Mouse (Mus musculus) hindbrain, embryonic 16.5 days (tissue): ENCODE measurements around the gene Plod1. TPM values are rescaled to one million over a fixed set of nuclear protein-coding genes. Genes with fewer than 3 reads are reported as not detected.

Experiments
- ATAC-seq: fragments of 200-750 bp; cut with Nextera tagmentation; 2 replicates; pipeline ENCODE4 v1.8.0; 2017; ENCODE audit warnings: moderate TSS enrichment, moderate library complexity
- H3K27ac ChIP-seq: fragments of 300-500 bp; sonication (generic); 2 replicates; pipeline ENCODE4 v1.5.1; 2014; ENCODE audit warnings: low read depth, mild to moderate bottlenecking, control low read depth, low read length, moderate library complexity
- H3K27me3 ChIP-seq: fragments of 300-500 bp; sonication (generic); replicated peaks from 2 replicates; pipeline ENCODE4 v1.6.1; 2014; ENCODE audit warnings: low read length; ENCODE audit not compliant: control insufficient read depth, insufficient read depth
- H3K36me3 ChIP-seq: fragments of 300-500 bp; sonication (generic); 2 replicates; pipeline ENCODE4 v1.6.1; 2014; ENCODE audit warnings: mild to moderate bottlenecking, low read length, moderate library complexity, mixed read lengths; ENCODE audit not compliant: control insufficient read depth, insufficient read depth
- H3K4me1 ChIP-seq: fragments of 300-500 bp; sonication (generic); 2 replicates; pipeline ENCODE4 v1.6.1; 2014; ENCODE audit warnings: low read depth, low read length; ENCODE audit not compliant: control insufficient read depth, insufficient read depth
- H3K4me2 ChIP-seq: fragments of 300-500 bp; sonication (generic); 2 replicates; pipeline ENCODE4 v1.6.1; 2014; ENCODE audit warnings: mild to moderate bottlenecking, low read length, control low read depth, moderate library complexity
- H3K4me3 ChIP-seq: fragments of 300-500 bp; sonication (generic); 2 replicates; pipeline ENCODE4 v1.5.1; 2014; ENCODE audit warnings: mild to moderate bottlenecking, low read length, control low read depth, moderate library complexity
- H3K9ac ChIP-seq: fragments of 300-500 bp; sonication (generic); 2 replicates; pipeline ENCODE4 v1.6.1; 2014; ENCODE audit warnings: low read depth, mild to moderate bottlenecking, control low read depth, low read length, moderate library complexity
- H3K9me3 ChIP-seq: fragments of 300-500 bp; sonication (generic); 2 replicates; pipeline ENCODE4 v1.6.1; 2014; ENCODE audit warnings: mild to moderate bottlenecking, low read length, moderate library complexity; ENCODE audit not compliant: control insufficient read depth
- WGBS: fragments of 180-500 bp; shearing (Covaris S2); extraction: QIAGEN DNeasy Blood & Tissue Kit; methylation state at CpG from one replicate; pipeline ENCODE4 v1.1.7; 2014; 5-methylcytosine and 5-hydroxymethylcytosine counted together
- polyA plus RNA-seq: library from polyadenylated mRNA; unstranded; fragments of >200 nt; fragmentation: Nextera tagmentation; extraction: Ambion mirVana; gene quantifications from 2 replicates; pipeline ENCODE4 v1.2.1, GENCODE M21; 2015

Gene Plod1
- polyA plus RNA-seq, 1 experiment from 2014 or later, result 28.4 TPM

GRCm38 (mm10) chr4:147887277-147887676 is 49.3 kb downstream of the Plod1 start:
- Histone ChIP-seq H3K27me3 (no peaks in the 10 kb centered on the region), H3K27ac (no peak overlapping the region), H3K9me3 (no peaks in the 10 kb centered on the region), H3K4me1 (no peaks in the 10 kb centered on the region), H3K4me2 (no peak overlapping the region), H3K9ac (no peak overlapping the region), H3K36me3 (peaks cover 67% of the 10 kb centered on the region), H3K4me3 (no peak overlapping the region)
- ATAC-seq, result no peak
- WGBS, result 92% methylated on average over 7 of the region's 7 CpGs

DNA sequence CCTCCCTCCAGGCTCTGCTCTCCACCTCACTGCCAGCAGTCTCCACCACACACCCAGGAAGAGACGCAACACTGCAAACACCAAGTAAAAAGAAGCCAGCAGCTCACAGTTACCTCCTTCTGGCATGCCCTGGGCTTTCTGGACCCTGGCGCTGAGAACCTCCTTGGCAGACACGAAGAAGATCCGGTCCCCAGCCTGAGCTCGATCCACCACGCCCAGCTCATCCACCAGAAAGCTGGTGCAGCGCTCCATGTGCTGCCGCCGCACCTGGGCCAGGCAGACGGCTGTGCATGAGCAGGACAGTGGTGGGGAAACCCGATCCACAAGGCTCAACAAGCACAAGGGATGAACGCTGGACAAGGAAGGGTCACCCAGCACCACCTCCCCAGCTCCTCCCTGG is 50.4 kb downstream of the Plod1 start:
- WGBS, result 95% methylated on average over 12 of the region's 12 CpGs
- Histone ChIP-seq H3K9me3 (no peaks in the 10 kb centered on the region), H3K9ac (no peak overlapping the region), H3K27me3 (no peaks in the 10 kb centered on the region), H3K4me3 (no peak overlapping the region), H3K36me3 (peaks cover 79% of the 10 kb centered on the region), H3K27ac (no peak overlapping the region), H3K4me1 (no peaks in the 10 kb centered on the region), H3K4me2 (no peak overlapping the region)
- no peak for ATAC-seq

GRCm38 (mm10) chr4:147884138-147884537 is 52.4 kb downstream of the Plod1 start:
- peaks cover 81% of the 10 kb centered on the region for H3K36me3 ChIP-seq
- no peaks in the 10 kb centered on the region for H3K9me3 ChIP-seq
- ATAC-seq, result no peak
- H3K27ac ChIP-seq, result no peak overlapping the region
- 97% methylated on average over 3 of the region's 3 CpGs for WGBS
- no peak overlapping the region for H3K4me3 ChIP-seq
- H3K9ac ChIP-seq, result no peak overlapping the region
- no peaks in the 10 kb centered on the region for H3K4me1 ChIP-seq
- H3K27me3 ChIP-seq, result no peaks in the 10 kb centered on the region
- H3K4me2 ChIP-seq, result no peak overlapping the region

DNA sequence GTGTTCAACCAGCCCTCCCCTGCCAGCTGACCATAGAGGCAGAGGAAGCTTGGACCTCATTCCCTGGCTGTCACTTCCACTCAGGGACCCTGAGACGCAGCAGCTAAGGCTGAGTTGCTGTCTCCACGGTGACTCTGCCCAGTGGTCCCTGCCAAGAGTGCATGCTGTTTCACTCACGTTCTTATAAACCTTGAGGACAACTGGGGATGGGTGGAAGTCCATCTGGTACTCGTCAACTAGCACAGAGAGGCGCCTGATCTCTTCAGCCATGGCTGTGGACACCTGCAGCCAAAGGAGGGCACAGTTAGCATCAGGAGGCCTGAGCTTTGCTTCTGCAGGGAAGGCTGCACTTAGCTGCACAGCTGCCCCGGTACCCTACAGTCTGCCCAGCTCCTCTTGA is 53.5 kb downstream of the Plod1 start:
- Histone ChIP-seq H3K4me3 (no peak overlapping the region), H3K9ac (no peak overlapping the region), H3K27me3 (no peaks in the 10 kb centered on the region), H3K9me3 (no peaks in the 10 kb centered on the region), H3K36me3 (peaks cover 83% of the 10 kb centered on the region), H3K27ac (no peak overlapping the region), H3K4me2 (no peak overlapping the region), H3K4me1 (no peaks in the 10 kb centered on the region)
- WGBS, result 70% methylated on average over 6 of the region's 6 CpGs
- ATAC-seq, result no peak

DNA sequence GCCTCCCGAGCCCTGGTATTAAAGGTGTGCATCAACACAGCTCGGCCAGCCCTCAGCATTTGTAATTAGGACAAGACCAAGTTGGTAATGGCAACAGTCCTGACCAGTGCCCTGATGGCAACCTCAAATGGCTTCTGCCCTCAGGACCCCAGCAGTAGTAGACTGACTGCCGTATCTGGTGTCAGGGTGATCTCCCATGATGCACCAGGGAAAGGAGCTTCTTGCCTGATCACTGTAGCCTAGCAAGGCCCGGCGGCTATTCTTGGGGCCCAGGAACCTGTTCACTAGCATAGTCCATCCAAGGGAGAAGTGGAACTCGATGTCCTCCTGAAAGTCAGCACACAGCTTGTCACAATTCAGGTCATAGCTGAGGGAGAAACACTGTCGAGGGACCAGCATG is 54.8 kb downstream of the Plod1 start:
- H3K27ac ChIP-seq, result no peak overlapping the region
- no peaks in the 10 kb centered on the region for H3K27me3 ChIP-seq
- no peak overlapping the region for H3K9ac ChIP-seq
- no peaks in the 10 kb centered on the region for H3K9me3 ChIP-seq
- H3K4me1 ChIP-seq, result no peaks in the 10 kb centered on the region
- 93% methylated on average over 7 of the region's 7 CpGs for WGBS
- H3K36me3 ChIP-seq, result peaks cover 82% of the 10 kb centered on the region
- ATAC-seq, result no peak
- H3K4me2 ChIP-seq, result no peak overlapping the region
- no peak overlapping the region for H3K4me3 ChIP-seq

- no peak overlapping the region for H3K9ac ChIP-seq
- WGBS, result 55% methylated on average over 5 of the region's 5 CpGs
- no peaks in the 10 kb centered on the region for H3K9me3 ChIP-seq
Observed at GRCm38 (mm10) chr4:147879865-147880264, 56.7 kb downstream of the Plod1 start.

GRCm38 (mm10) chr4:147879456-147879855 is 57.1 kb downstream of the Plod1 start:
- Histone ChIP-seq H3K4me2 (no peak overlapping the region), H3K4me3 (no peak overlapping the region), H3K9ac (no peak overlapping the region), H3K36me3 (peaks cover 84% of the 10 kb centered on the region), H3K4me1 (no peaks in the 10 kb centered on the region), H3K27ac (no peak overlapping the region), H3K9me3 (no peaks in the 10 kb centered on the region), H3K27me3 (no peaks in the 10 kb centered on the region)
- ATAC-seq, result no peak
- 77% methylated on average over 2 of the region's 2 CpGs for WGBS

More at GRCm38 (mm10) chr4:147879865-147880264, 56.7 kb downstream of the Plod1 start:
- H3K27me3 ChIP-seq, result no peaks in the 10 kb centered on the region
- H3K4me1 ChIP-seq, result no peaks in the 10 kb centered on the region
- H3K27ac ChIP-seq, result no peak overlapping the region
- peaks cover 82% of the 10 kb centered on the region for H3K36me3 ChIP-seq
- no peak overlapping the region for H3K4me3 ChIP-seq
- H3K4me2 ChIP-seq, result no peak overlapping the region
- ATAC-seq, result no peak

DNA sequence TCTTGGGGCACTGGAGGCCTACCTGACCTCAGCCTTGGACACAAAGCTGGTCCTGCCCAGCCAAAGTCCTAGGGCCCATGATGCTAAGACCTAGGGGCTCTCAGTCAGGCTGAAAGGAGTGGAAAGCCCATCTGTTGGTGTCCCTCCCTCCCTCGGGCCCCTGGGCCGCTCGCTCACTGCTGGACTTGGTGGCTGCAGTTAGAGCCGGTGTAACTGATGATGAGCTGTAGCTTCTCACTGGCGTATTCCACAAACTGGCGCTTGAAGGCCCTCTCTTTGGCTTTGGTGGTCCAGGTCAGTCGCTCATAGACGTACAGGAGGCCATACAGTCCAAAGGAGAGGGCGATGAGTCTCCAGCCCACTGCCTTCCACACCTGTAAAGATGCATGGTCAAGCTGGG is 58.0 kb downstream of the Plod1 start:
- H3K36me3 ChIP-seq, result peaks cover 79% of the 10 kb centered on the region
- over 99% methylated on average over 9 of the region's 9 CpGs for WGBS
- no peak overlapping the region for H3K27ac ChIP-seq
- no peak for ATAC-seq
- no peaks in the 10 kb centered on the region for H3K9me3 ChIP-seq
- H3K4me3 ChIP-seq, result no peak overlapping the region
- H3K4me1 ChIP-seq, result no peaks in the 10 kb centered on the region
- no peaks in the 10 kb centered on the region for H3K27me3 ChIP-seq
- no peak overlapping the region for H3K9ac ChIP-seq
- no peak overlapping the region for H3K4me2 ChIP-seq

- no peak overlapping the region for H3K4me2 ChIP-seq
- no peaks in the 10 kb centered on the region for H3K4me1 ChIP-seq
- WGBS, result 92% methylated on average over 4 of the region's 4 CpGs
- no peaks in the 10 kb centered on the region for H3K9me3 ChIP-seq
- no peak overlapping the region for H3K27ac ChIP-seq
- H3K27me3 ChIP-seq, result no peaks in the 10 kb centered on the region
- H3K9ac ChIP-seq, result no peak overlapping the region
- no peak overlapping the region for H3K4me3 ChIP-seq
- H3K36me3 ChIP-seq, result peaks cover 66% of the 10 kb centered on the region
- no peak for ATAC-seq
Observed at GRCm38 (mm10) chr4:147875852-147876575, 60.6 kb downstream of the Plod1 start.
